Mouse (Mus musculus) MEL (cell line): ENCODE data around the gene Ksr1. TPM values are rescaled to one million over a fixed set of nuclear protein-coding genes. Genes with fewer than 3 reads are reported as not detected.
A peak's percentile ranks its signal among the peaks of the same experiment; 100 is the strongest.

Source experiments
- DNase-seq: peaks from one replicate; pipeline ENCODE4 v3.0.0; 2011; ENCODE audit warnings: low read depth, low spot score
- H3K27ac ChIP-seq: 2 replicates; pipeline ENCODE4 v1.5.1; 2012; ENCODE audit warnings: low read depth, mild to moderate bottlenecking, control low read depth, low read length, moderate library complexity; ENCODE audit not compliant: control insufficient read depth
- H3K27me3 ChIP-seq, 2 experiments: fragments of 150-350 bp in 1 of 2; sonication (generic) in 1 of 2; 2 replicates each; pipeline ENCODE4 v1.6.1; 2012; ENCODE audit warnings: low read length in 2 of 2, mild to moderate bottlenecking in 2 of 2, improper control_type of control experiment in 1 of 2, moderate library complexity in 1 of 2; ENCODE audit not compliant: insufficient read depth in 2 of 2, control insufficient read depth in 1 of 2
- H3K36me3 ChIP-seq, 2 experiments: 2 replicates each; pipeline ENCODE4 v1.6.1; 2012 to 2014; ENCODE audit warnings: low read length in 2 of 2, improper control_type of control experiment in 1 of 2, inconsistent platforms in 1 of 2, mild to moderate bottlenecking in 1 of 2; ENCODE audit not compliant: insufficient read depth in 2 of 2, control insufficient read depth in 1 of 2
- H3K4me1 ChIP-seq, 2 experiments: fragments of 150-350 bp in 1 of 2; sonication (generic) in 1 of 2; 2 replicates each; pipeline ENCODE4 v1.6.1; 2012; ENCODE audit warnings: low read length in 2 of 2, improper control_type of control experiment in 1 of 2, mild to moderate bottlenecking in 1 of 2; ENCODE audit not compliant: insufficient read depth in 2 of 2, control insufficient read depth in 1 of 2
- H3K4me3 ChIP-seq, 2 experiments: fragments of 150-350 bp in 1 of 2; sonication (generic) in 1 of 2; 2 replicates each; pipeline ENCODE4 v1.5.1; 2012; ENCODE audit warnings: low read depth in 2 of 2, low read length in 2 of 2, mild to moderate bottlenecking in 2 of 2, moderate library complexity in 2 of 2, control low read depth in 1 of 2, improper control_type of control experiment in 1 of 2; ENCODE audit not compliant: control insufficient read depth in 1 of 2, insufficient read depth in 1 of 2
- H3K79me2 ChIP-seq: 2 replicates; pipeline ENCODE4 v1.6.1; 2012; ENCODE audit warnings: mild to moderate bottlenecking, low read length, moderate library complexity; ENCODE audit not compliant: control insufficient read depth, poor library complexity, insufficient read depth
- H3K9ac ChIP-seq: 2 replicates; pipeline ENCODE4 v1.6.1; 2012; ENCODE audit warnings: low read depth, mild to moderate bottlenecking, control low read depth, low read length, moderate library complexity; ENCODE audit not compliant: control insufficient read depth, poor library complexity, severe bottlenecking
- H3K9me3 ChIP-seq: fragments of 150-350 bp; sonication (generic); replicated peaks from 2 replicates; pipeline ENCODE4 v1.6.1; 2012; ENCODE audit warnings: mild to moderate bottlenecking, low read length, improper control_type of control experiment, moderate library complexity; ENCODE audit not compliant: insufficient read depth
- CTCF ChIP-seq, 3 experiments: IDR thresholded peaks in 2 of 3; conservative IDR thresholded peaks in 1 of 3; 2 replicates each; pipeline ENCODE4 v1.5.1; 2011 to 2012; ENCODE audit warnings: low read length in 3 of 3, low read depth in 2 of 3, mild to moderate bottlenecking in 2 of 3, improper control_type of control experiment in 1 of 3, inconsistent platforms in 1 of 3, mixed read lengths in 1 of 3, moderate library complexity in 1 of 3; ENCODE audit not compliant: control insufficient read depth in 1 of 3, insufficient read depth in 1 of 3, poor library complexity in 1 of 3, severe bottlenecking in 1 of 3
- ELF1 ChIP-seq: IDR thresholded peaks from 2 replicates; pipeline ENCODE4 v1.6.1; 2014; ENCODE audit warnings: low read depth, mild to moderate bottlenecking, inconsistent platforms, low read length, improper control_type of control experiment, moderate library complexity
- EP300 ChIP-seq, 2 experiments: IDR thresholded peaks; 2 replicates each; pipeline ENCODE4 v1.6.1; 2011; ENCODE audit warnings: improper control_type of control experiment in 2 of 2, low read length in 2 of 2, low read depth in 1 of 2, mild to moderate bottlenecking in 1 of 2
- ETS1 ChIP-seq: IDR thresholded peaks from 2 replicates; pipeline ENCODE4 v1.6.1; 2012; ENCODE audit warnings: low read depth, mild to moderate bottlenecking, inconsistent platforms, low read length, improper control_type of control experiment, moderate library complexity
- HCFC1 ChIP-seq: IDR thresholded peaks from 2 replicates; pipeline ENCODE4 v1.6.1; 2012; ENCODE audit warnings: low read depth, mild to moderate bottlenecking, inconsistent platforms, low read length, improper control_type of control experiment, moderate library complexity
- JUND ChIP-seq: IDR thresholded peaks from 2 replicates; pipeline ENCODE4 v1.6.1; 2011; ENCODE audit warnings: low read depth, mild to moderate bottlenecking, improper control_type of control experiment, low read length
- MAX ChIP-seq: IDR thresholded peaks from 2 replicates; pipeline ENCODE4 v1.6.1; 2011; ENCODE audit warnings: low read length, improper control_type of control experiment
- MAZ ChIP-seq: IDR thresholded peaks from 2 replicates; pipeline ENCODE4 v1.6.1; 2012; ENCODE audit warnings: low read depth, mild to moderate bottlenecking, inconsistent platforms, low read length, improper control_type of control experiment
- MXI1 ChIP-seq: IDR thresholded peaks from 2 replicates; pipeline ENCODE4 v1.6.1; 2011; ENCODE audit warnings: mild to moderate bottlenecking, low read depth, low read length, improper control_type of control experiment
- MYC ChIP-seq: IDR thresholded peaks from 2 replicates; pipeline ENCODE4 v1.6.1; 2011; ENCODE audit warnings: low read depth, mild to moderate bottlenecking, low read length, improper control_type of control experiment, moderate library complexity
- NELFE ChIP-seq: IDR thresholded peaks from 2 replicates; pipeline ENCODE4 v1.6.1; 2011; ENCODE audit warnings: low read depth, low read length, improper control_type of control experiment
- NRF1 ChIP-seq: IDR thresholded peaks from 2 replicates; pipeline ENCODE4 v1.6.1; 2014; ENCODE audit warnings: low read depth, mild to moderate bottlenecking, inconsistent platforms, low read length, improper control_type of control experiment, moderate library complexity; ENCODE audit not compliant: poor library complexity, insufficient read depth, severe bottlenecking
- POLR2A ChIP-seq, 2 experiments: IDR thresholded peaks; 2 replicates each; pipeline ENCODE4 v1.6.1; 2011 to 2012; ENCODE audit warnings: low read length in 2 of 2, mild to moderate bottlenecking in 2 of 2, control low read depth in 1 of 2, improper control_type of control experiment in 1 of 2, low read depth in 1 of 2, moderate library complexity in 1 of 2; ENCODE audit not compliant: control insufficient read depth in 1 of 2, insufficient read depth in 1 of 2, poor library complexity in 1 of 2
- POLR2AphosphoS2 ChIP-seq: IDR thresholded peaks from 2 replicates; pipeline ENCODE4 v1.6.1; 2011; ENCODE audit warnings: low read length, improper control_type of control experiment
- RAD21 ChIP-seq: IDR thresholded peaks from 2 replicates; pipeline ENCODE4 v1.6.1; 2011; ENCODE audit warnings: mild to moderate bottlenecking, low read depth, low read length, improper control_type of control experiment
- RCOR1 ChIP-seq: IDR thresholded peaks from 2 replicates; pipeline ENCODE4 v1.6.1; 2012; ENCODE audit warnings: low read depth, mild to moderate bottlenecking, inconsistent platforms, low read length, improper control_type of control experiment
- SIN3A ChIP-seq: IDR thresholded peaks from 2 replicates; pipeline ENCODE4 v1.6.1; 2012; ENCODE audit warnings: low read length, improper control_type of control experiment, inconsistent platforms
- TBP ChIP-seq: IDR thresholded peaks from 2 replicates; pipeline ENCODE4 v1.8.0; 2011; ENCODE audit warnings: low read depth, low read length, improper control_type of control experiment
- TCF12 ChIP-seq: IDR thresholded peaks from 2 replicates; pipeline ENCODE4 v1.6.1; 2014; ENCODE audit warnings: low read depth, mild to moderate bottlenecking, inconsistent platforms, low read length, improper control_type of control experiment, moderate library complexity
- UBTF ChIP-seq: IDR thresholded peaks from 2 replicates; pipeline ENCODE4 v1.6.1; 2012; ENCODE audit warnings: low read depth, mild to moderate bottlenecking, inconsistent platforms, low read length, improper control_type of control experiment, moderate library complexity, borderline replicate concordance; ENCODE audit not compliant: insufficient read depth
- ZC3H11A ChIP-seq: IDR thresholded peaks from 2 replicates; pipeline ENCODE4 v1.6.1; 2012; ENCODE audit warnings: low read depth, mild to moderate bottlenecking, inconsistent platforms, low read length, improper control_type of control experiment
- ZMIZ1 ChIP-seq: IDR thresholded peaks from 2 replicates; pipeline ENCODE4 v1.6.1; 2012; ENCODE audit warnings: low read depth, mild to moderate bottlenecking, inconsistent platforms, low read length, improper control_type of control experiment, moderate library complexity
- polyA plus RNA-seq, 2 experiments: library from polyadenylated mRNA; stranded (reverse) in 1 of 2; unstranded in 1 of 2; fragments of >175 nt in 1 of 2; fragments of >200 nt in 1 of 2; gene quantifications; 2 replicates each; pipeline versions ENCODE4 v1.2.1 to v1.2.4; 2012; ENCODE audit warnings: low replicate concordance in 2 of 2, low read depth in 1 of 2; ENCODE audit not compliant: insufficient read length in 2 of 2, insufficient read depth in 1 of 2, missing spikeins in 1 of 2
- total RNA-seq: library from RNA; depleted of rRNA; stranded (reverse); fragments of 300-350 nt; gene quantifications from 2 replicates; pipeline ENCODE4 v1.2.3, GENCODE M21; 2012; rRNA removed

Ksr1 gene
- 9.7 and 10.5 TPM in 2 replicates for total RNA-seq
- polyA plus RNA-seq = 10 to 100 TPM in 1 of 2 experiments, not detected in 1; 18.4 TPM

GRCm38 (mm10) chr11:79146331-79146767 lies at the start of gene Ksr1:
TSS of gene Ksr1 (minus strand) at chr11:79146407.
- peak; percentile 98 for DNase-seq
- peak within 1 kb of the TSS; percentile 91 for H3K9ac ChIP-seq
- H3K79me2 ChIP-seq = peaks cover 32% of the 10 kb centered on the region
- H3K4me1 ChIP-seq = peaks cover 10 to 44% of the 10 kb centered on the region in 2 experiments
- TF ChIP-seq EP300 (IDR thresholded peaks at IDR 0.05; ENCODE audit: low read depth in 1 of 2, low read length in 2 of 2) (no peak), RAD21 (no peak), MXI1 (peak; percentile 53; the same call in 1 of the 2 replicates), SIN3A (peak; percentile 91), JUND (no peak), MAZ (peak; percentile 99), UBTF (0 out of 2 replicates have a peak, but pooled peaks have one; percentile 51), TBP (peak; percentile 87), POLR2AphosphoS2 (peak; percentile 80), TCF12 (peak; percentile 43), NELFE (peak; percentile 88), HCFC1 (peak; percentile 99), MYC (peak; percentile 57; the same call in 1 of the 2 replicates), ZMIZ1 (peak; percentile 88), ELF1 (0 out of 2 replicates have a peak, but pooled peaks have one; percentile 45), POLR2A (IDR thresholded peaks at IDR 0.05; ENCODE audit: control insufficient read depth in 1 of 2, insufficient read depth in 1 of 2, low read depth in 1 of 2, low read length in 2 of 2, poor library complexity in 1 of 2) (peak; percentile 88 to 98; a peak in 3 of 4 replicates), ZC3H11A (no peak), MAX (0 out of 2 replicates have a peak, but pooled peaks have one; percentile 33), RCOR1 (no peak), CTCF (IDR thresholded peaks at IDR 0.05 in 2 of 3, conservative IDR thresholded peaks at IDR 0.05 in 1 of 3; ENCODE audit: control insufficient read depth in 1 of 3, insufficient read depth in 1 of 3, low read depth in 2 of 3, low read length in 3 of 3, poor library complexity in 1 of 3, severe bottlenecking in 1 of 3) (no peak; a peak in 2 of 6 replicates), NRF1 (peak; percentile 80), ETS1 (peak; percentile 36; the same call in 1 of the 2 replicates)
- peak within 1 kb of the TSS; percentile 76 to 96 for H3K4me3 ChIP-seq
- H3K9me3 ChIP-seq = no peaks in the 10 kb centered on the region
- H3K36me3 ChIP-seq = peaks cover 0 to 21% of the 10 kb centered on the region in 2 experiments; a peak in 2 of 4 replicates
- peak within 1 kb of the TSS; percentile 36 for H3K27ac ChIP-seq
- no peaks in the 10 kb centered on the region for H3K27me3 ChIP-seq
